Mouse (Mus musculus) ovary, postnatal 36 days (tissue): ENCODE data around the gene Ccdc88a.
"Not testable (repeated sequence)": the region's sequence is repeated elsewhere in the genome, so short reads cannot be mapped to it uniquely, and the experiment has no call there.

Experiments
- DNase-seq: peaks from one replicate; pipeline ENCODE4 v3.0.0; 2022; ENCODE audit warnings: low spot score, mixed read lengths

The Ccdc88a gene

DNA sequence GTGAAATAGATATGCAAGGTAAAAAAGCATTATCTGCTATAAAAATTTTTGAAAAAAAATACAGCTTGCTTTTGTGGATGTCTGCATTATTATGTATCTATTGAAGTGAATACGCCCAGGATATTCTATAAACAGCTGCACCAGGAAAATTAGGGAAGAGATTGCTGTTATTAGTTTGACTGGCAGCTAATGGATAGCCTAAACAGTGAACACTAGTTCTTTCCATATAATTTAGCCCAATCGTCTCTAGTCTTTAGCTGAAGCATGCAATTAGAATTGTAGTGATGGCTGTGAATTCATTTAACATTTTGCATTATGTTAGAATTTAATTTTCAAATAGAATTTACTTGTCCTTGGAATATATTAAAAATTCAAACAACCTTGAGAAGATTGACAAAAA, 75.3 kb downstream of the Ccdc88a start:
- no peak for DNase-seq

- no peak for DNase-seq
Observed at GRCm38 (mm10) chr11:29474676-29475075, 101.2 kb downstream of the Ccdc88a start.

DNA sequence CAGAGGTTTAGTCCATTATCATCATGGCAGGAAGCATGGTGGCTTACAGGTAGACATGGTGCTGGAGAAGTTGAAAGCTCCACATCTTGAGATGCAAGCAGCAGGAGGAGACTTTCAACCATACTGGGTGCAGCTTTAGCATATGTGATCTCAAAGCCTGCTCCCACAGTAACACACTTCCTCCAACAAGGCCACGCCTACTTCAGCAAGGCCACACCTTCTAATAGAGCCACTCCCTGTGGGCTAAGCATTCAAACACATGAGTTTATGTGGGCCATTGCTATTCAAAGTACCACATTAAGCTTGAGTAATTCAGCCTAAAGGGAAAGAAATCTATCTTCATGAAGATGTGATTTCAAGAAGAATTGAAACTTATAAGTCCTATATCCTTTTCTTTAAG, 119.7 kb downstream of the Ccdc88a start:
- no peak for DNase-seq

DNA sequence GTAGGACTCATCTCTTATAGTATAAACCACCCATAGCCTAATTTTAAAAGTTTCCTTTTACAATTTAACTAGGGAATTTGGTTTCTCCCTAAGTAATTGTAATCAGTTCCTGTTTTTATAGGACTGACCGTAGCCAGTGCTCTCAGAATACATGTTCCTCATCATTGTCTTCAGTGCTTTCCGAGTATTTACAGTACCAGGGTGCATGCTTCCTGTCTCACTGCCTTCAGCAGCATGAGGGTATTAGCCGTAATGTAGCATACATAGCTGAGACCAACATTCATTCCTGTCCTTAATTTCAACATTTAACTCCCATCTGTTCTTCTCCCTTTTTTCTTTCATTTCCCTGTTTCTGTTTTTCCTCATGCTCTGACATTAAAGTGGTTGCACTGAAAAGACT, 123.5 kb downstream of the Ccdc88a start:
- DNase-seq, result no peak

DNA sequence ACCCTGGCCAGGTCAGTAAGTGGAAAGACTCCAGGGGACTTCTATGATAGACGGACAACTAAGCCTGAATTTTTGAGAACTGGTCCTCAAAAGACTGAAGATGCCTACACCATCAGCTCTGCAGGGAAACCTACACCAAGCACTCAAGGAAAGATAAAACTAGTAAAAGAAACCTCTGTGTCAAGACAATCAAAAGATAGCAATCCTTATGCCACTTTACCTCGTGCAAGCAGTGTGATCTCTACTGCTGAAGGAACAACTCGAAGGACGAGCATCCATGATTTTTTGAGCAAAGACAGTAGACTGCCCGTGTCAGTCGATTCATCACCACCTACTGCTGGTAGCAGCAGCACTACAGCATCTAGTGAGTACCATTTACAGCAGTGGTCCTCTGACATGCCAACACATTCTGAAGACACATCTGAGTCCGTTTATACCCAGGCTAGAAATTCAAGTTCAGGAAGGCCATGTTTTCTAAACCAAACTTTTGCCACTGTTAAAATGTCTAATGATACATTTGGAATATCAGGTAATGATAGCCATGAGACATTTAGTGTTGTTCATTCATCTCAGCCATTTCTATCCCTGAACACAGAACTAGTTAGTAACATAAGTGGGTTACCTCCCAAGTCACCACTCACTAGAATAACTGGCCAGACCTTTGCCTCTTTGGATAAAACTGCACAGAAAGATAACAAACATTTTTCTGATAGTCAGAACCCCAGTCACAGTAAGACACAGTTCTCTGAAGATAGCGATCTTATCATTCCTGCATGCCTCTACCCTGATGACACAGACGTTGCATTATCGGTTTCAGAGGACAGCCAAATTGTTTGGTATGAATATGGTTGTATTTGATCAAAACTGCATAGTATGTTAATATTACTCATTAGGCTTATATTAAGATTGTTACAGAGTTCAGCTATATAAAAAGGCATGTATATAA, 130.8 kb downstream of the Ccdc88a start:
- DNase-seq, result no peak

DNA sequence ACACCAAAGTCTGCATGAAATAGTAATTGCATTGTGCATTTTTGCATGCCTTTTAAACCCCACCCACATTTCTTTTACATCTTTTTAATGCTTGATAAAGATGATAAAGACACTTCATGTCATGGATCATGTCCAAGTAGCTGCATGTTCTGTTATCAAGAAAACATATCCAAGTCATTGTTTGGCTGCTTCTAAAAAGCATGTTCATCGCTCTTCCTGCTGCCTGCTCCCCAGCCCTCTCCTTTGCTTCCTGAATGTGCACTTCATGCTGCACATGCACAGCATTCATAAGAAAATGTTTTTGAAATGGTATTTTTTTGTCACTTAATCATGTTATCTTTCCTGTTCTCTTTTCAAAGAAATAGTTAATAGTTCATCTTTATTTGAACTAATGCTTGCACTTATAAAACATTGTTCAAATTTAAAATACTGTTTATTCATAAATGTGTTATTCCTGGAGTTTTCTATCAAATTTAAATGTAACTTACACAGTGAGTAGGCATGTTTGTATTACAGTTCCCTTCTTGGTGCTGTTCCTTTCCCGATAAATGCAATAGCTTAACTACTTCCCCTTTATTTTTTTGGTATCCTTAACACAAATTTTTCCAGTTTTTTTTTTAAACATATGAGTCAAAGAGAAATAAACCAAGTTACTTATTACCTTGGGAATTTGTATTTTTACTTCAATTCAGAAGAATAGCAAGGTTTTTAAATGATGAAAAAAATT, 131.6 kb downstream of the Ccdc88a start:
- no peak for DNase-seq

DNA sequence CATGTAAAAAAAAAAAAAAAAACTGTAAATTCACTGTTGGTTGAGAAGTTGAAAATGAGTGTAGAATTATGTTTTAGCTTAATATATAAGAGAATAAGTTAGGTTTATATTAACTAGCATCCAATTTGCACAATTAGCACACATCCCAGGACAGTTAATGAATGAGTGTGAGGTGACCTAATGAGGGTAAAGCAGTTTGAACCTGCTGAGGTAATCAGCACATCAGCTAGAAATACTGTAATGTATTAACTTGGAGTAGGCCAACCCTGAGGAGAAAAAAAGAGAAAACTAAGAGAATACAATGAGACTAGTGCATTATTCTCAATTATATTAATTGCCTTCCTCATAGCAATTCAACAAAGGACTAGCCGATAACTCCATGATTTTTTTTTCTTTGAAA, 136.0 kb downstream of the Ccdc88a start:
- no peak for DNase-seq

DNA sequence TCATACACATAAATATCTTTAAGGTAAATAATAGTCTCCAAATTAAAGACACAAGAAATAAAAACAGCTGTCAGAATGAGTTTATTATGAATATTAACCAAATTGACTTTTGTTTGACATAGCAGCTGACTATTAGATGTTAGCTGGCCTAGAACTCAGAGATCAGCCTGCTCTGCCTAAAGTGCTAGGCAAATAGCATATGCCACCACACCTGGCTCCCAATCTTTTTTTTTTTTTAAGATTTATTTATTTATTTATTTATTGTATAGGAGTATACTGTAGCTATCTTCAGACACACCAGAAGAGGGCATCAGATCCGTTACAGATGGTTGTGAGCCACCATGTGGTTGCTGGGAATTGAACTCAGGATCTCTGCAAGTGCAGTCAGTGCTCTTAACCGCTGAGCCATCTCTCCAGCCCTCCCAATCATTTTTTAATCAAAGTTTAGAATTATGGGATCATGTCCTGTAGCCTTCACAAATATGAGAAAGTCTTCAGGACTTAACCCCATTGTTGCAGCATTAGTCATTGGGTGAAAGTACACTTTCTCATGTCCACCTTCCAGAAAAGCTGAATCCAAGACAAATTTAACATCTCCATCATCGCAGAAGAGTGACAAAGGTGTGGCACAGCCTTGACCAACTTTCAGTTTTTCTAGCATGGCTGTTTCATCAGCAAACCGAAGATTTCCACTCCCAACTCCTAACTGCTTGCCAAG, 139.5 kb downstream of the Ccdc88a start:
- DNase-seq, result no peak

DNA sequence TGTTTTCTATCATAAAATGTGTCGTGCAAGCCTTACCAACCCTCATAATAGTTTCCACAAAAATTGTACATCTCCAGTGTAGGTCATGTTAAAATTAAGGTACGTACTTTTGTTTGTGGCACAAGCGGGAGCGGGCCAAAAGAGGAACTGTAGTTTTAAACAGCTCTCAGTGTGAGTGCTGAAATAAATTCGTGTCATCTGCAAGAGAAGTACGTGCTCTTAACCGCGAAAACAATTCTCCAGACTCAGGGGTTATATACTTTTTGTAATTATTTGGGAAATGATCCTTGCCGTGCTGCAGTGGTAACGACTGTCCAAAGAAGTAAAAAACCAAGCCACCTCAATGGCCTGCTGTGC, 140.8 kb downstream of the Ccdc88a start:
- DNase-seq, result no peak

DNA sequence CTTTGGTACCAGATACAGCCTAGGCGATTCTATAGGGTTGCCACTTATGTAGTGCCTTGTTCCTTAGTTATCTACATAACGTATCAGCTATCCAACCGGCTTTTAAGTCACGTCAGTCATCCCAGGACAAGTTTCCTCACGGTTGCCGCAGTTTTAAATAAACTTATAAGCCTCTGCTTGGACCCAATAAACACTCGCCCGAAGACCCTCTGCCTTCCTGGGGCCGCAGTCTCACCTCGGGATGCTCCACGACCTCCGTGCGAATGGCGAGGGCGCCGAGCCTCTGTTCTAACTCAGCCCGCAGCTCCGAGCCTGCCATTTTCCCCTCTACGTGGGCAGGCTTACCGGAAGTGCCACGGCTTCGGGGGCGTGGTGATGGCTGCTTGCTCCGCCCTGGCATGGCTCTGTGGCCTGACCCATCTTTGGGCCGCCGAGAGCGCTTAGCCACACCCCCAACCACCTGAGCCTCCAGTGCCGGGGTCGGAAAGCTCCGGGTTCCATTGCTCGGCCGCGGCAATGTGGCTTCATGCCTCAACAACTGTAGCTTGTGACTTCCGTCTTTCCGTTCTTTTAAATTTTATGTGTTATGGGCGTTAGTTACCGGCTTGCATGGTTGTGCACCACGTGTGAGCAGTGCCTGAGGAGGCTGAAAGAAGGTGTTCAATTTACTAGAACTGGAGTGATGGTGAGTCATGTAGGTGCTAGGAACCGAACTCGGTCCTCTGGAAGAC, 141.4 kb downstream of the Ccdc88a start, which contains the start of gene Prorsd1:
TSS of gene Prorsd1 (minus strand) at position 352 of the 731 bp plus-strand sequence.
- DNase-seq, result peak; percentile 91

DNA sequence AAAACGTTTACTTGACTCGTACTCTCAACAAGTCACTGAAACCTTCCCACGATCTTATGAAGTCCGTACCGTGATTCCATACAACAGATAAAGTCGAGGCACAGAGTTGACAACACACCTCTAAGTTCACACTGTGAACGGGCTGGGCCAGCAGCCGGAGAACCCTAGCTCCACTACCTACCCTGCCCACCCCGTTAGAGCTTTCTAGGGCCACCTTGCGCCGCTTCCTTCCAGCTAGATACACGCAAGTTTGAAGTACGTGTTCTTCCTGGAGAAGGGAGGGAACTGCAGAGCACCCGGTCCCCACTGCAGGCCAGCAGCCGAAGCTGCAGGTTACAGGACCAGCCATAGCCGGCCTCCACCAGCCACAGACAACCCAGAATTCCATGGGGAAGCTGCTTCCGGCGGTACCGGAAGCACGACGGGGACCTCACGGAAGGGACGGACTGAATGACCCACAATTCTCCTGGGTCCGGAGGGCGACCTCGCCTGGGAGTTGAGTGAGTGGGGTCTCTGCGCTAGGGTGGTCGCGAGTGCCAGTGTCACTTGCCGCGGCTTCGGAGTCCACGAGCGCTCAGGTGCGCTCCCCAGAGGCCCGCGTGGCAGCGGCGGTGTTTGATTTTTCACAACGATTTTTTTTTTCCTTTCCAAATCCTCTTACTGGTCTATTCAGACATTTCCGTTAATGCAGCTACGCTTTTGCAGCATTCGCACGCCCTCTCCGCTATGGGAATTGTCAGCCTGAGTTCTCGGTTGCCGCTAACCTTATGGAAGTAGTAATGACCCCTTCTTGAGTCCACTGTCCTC, 152.7 kb downstream of the Ccdc88a start, which contains the start of gene Mtif2:
TSS of gene Mtif2 (plus strand) at position 421 of the 807 bp plus-strand sequence.
- peak; percentile 78 for DNase-seq

GRCm38 (mm10) chr11:29538201-29538600, 164.7 kb downstream of the Ccdc88a start:
- no peak for DNase-seq

GRCm38 (mm10) chr11:29544225-29544945, 170.9 kb downstream of the Ccdc88a start:
- no peak for DNase-seq

DNA sequence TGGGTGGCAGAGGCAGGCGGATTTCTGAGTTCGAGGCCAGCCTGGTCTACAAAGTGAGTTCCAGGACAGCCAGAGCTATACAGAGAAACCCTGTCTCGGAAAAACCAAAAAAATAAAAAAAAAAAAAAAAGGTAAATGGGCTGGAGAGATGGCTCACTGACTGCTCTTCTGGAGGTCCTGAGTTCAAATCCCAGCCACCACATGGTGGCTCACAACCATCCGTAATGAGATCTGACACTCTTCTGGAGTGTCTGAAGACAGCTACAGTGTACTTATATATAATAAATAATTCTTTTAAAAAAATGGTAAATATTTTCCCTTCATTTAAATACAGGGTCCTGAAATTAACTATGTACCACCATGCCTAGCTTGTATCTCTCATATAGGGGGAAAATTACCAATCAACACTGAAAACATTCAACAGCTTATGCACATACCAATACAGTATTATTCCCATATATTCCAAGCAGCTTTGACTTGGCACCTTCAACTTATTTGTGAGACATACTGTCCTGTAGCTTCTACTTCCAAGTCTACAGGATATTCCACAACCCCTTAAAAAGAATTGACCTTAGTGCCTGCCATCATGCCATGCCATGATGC, 171.8 kb downstream of the Ccdc88a start:
- DNase-seq, result not testable (repeated sequence)

DNA sequence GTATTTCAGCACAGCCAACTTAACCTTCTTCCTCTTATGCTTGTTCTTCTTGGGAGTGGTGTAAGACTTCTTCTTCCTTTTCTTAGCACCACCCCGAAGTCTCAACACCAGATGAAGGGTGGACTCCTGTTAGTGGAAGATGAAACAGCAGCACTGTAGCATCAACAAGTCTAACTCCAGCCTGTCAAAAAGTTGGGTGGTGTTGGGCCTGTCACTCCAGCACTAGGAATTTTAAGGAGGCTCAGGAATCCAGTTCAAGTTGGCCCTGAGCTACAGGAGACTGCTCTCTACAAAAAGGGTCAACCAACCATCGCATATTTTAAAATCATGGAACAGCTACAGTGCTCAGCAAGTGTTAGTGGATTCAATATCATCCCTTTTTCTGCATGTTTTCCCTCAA, 172.8 kb downstream of the Ccdc88a start:
- not testable (repeated sequence) for DNase-seq

DNA sequence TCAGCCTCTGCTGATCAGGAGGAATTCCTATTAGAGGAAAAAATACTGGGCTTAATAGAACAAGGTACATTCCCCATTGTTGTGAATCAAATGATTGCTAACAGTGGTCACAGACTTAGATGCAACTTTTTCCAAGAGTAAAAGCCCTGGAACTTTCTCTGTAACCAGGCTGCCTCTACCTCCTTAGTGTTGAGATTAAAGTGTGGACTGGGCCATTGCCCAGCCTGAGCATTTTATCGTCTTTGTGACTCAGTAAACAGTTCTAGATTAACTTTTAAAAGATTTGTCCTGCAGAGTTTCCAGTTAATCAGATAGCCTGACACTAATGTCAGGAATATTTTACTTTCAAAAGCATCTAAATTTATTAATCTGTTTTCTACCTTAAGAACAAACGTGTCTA, 173.3 kb downstream of the Ccdc88a start:
- no peak for DNase-seq

DNA sequence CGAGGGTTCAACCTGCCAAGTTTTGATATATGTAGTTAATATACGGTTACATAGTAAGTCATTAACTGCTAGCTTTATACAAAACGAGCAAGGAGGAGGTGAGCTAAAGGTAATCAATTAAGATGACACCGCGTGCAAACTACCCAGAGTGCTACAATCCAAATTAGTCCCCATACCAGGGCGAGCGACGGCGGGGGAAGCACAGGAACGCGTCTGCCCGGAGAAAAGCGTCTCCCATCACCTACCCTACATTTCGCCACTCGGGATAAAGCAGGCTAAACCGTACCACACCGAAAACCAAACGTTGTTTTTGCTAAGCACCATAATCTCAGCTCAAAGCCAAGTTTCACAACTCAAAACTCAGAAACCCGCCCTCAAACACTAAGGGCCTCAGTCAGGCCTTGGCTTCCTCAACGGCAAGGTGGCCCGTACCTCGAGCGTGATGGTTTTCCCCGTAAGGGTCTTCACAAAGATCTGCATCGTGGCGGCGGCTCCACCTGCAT, 173.8 kb downstream of the Ccdc88a start:
- no peak for DNase-seq

- peak; percentile 94 for DNase-seq
Observed at GRCm38 (mm10) chr11:29547752-29548503, 174.5 kb downstream of the Ccdc88a start, which contains the start of the genes Clhc1 and Rps27a. Gene Clhc1 (plus strand): TSS chr11:29547950. Gene Rps27a (minus strand): TSS chr11:29548109.
